Mouse (Mus musculus) intestine, postnatal 0 days (tissue): ENCODE measurements around the gene Srrt. TPM values are rescaled to one million over a fixed set of nuclear protein-coding genes. Genes with fewer than 3 reads are reported as not detected.

ENCODE experiments used
- ATAC-seq: fragments of 200-750 bp; cut with Nextera tagmentation; 2 replicates; pipeline ENCODE4 v1.8.0; 2017; ENCODE audit warnings: mild to moderate bottlenecking, moderate TSS enrichment, moderate library complexity
- H3K27ac ChIP-seq: fragments of 300-500 bp; sonication (generic); 2 replicates; pipeline ENCODE4 v1.5.1; 2014; ENCODE audit warnings: mild to moderate bottlenecking, low read depth, low read length, moderate library complexity
- H3K27me3 ChIP-seq: fragments of 300-500 bp; sonication (generic); replicated peaks from 2 replicates; pipeline ENCODE4 v1.6.1; 2014; ENCODE audit warnings: low read length, mixed read lengths; ENCODE audit not compliant: control insufficient read depth, insufficient read depth
- H3K36me3 ChIP-seq: fragments of 300-500 bp; sonication (generic); 2 replicates; pipeline ENCODE4 v1.6.1; 2014; ENCODE audit warnings: mild to moderate bottlenecking, moderate library complexity; ENCODE audit not compliant: control insufficient read depth, insufficient read depth
- H3K4me1 ChIP-seq: fragments of 300-500 bp; sonication (generic); replicated peaks from 2 replicates; pipeline ENCODE4 v1.6.1; 2014; ENCODE audit warnings: antibody characterized with exemption, low read length, mixed read lengths; ENCODE audit not compliant: control insufficient read depth, insufficient read depth
- H3K4me2 ChIP-seq: fragments of 300-500 bp; sonication (generic); replicated peaks from 2 replicates; pipeline ENCODE4 v1.6.1; 2014; ENCODE audit warnings: low read depth, mild to moderate bottlenecking, moderate library complexity
- H3K4me3 ChIP-seq: fragments of 300-500 bp; sonication (generic); 2 replicates; pipeline ENCODE4 v1.5.1; 2014; ENCODE audit warnings: low read depth, low read length
- H3K9ac ChIP-seq: fragments of 300-500 bp; sonication (generic); 2 replicates; pipeline ENCODE4 v1.6.1; 2014; ENCODE audit warnings: mild to moderate bottlenecking, low read depth, low read length
- H3K9me3 ChIP-seq: fragments of 300-500 bp; sonication (generic); 2 replicates; pipeline ENCODE4 v1.6.1; 2016; ENCODE audit warnings: mixed run types; ENCODE audit not compliant: control insufficient read depth
- CTCF ChIP-seq: sonication (generic); IDR thresholded peaks from 2 replicates; pipeline ENCODE4 v1.5.1; 2016; ENCODE audit warnings: low read depth, mild to moderate bottlenecking, control low read depth, antibody characterized with exemption, moderate library complexity
- WGBS: fragments of 180-500 bp; shearing (Covaris S2); extraction: QIAGEN DNeasy Blood & Tissue Kit; methylation state at CpG from one replicate; pipeline ENCODE4 v1.1.7; 2014; 5-methylcytosine and 5-hydroxymethylcytosine counted together
- polyA plus RNA-seq: library from polyadenylated mRNA; unstranded; fragments of >200 nt; fragmentation: Nextera tagmentation; extraction: Ambion mirVana; gene quantifications from 2 replicates; pipeline ENCODE4 v1.2.1, GENCODE M21; 2015

Srrt gene
- polyA plus RNA-seq, 1 experiment from 2014 or later, result 31.3 TPM

DNA sequence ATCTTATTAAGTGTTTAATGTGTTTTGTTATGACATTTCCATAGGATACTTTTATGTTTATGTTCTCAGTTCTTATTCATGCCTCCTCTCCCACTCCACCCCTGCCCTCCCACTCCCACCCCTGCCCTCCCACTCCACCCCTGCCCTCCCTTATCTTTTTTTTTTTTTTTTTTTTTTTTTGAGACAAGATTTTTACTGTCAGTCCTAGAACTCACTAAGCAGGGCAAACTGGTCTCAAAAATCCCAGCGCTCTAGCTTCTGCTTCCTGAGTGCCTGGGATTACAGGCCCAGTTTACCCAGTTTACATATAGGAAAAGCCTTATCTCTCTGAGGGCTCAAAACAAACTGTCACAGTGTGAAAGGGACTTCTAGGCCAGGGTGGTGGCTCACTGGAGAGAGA lies 38.9 kb upstream of the Srrt start:
- Histone ChIP-seq H3K4me1 (peaks cover 9% of the 10 kb centered on the region; the same call in 1 of the 2 replicates), H3K27me3 (no peaks in the 10 kb centered on the region), H3K9me3 (no peaks in the 10 kb centered on the region), H3K4me3 (no peak overlapping the region), H3K27ac (peak overlapping the region; percentile 71), H3K36me3 (no peaks in the 10 kb centered on the region), H3K9ac (no peak overlapping the region), H3K4me2 (peak overlapping the region; percentile 49)
- TF ChIP-seq CTCF, result no peak
- 33% methylated on average over 1 of the region's 1 CpGs for WGBS
- no peak for ATAC-seq

DNA sequence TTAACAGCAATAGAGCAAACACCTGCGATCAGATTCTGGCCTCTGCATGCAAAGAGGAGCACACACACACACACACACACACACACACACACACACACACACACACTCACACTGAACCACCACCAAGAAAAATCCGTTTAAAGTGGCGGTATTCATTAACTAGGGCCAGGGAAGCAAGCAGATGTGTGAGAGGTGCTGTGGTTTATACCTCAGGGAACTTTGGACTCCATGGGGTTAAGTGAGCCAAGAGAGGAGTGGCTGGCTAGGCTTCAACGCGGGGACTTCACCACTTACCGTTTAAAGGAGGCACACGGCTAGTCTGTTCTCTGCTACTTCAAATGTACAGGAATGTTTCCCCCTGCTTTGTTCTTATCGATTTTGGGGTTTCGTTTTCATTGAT lies 38.3 kb upstream of the Srrt start:
- H3K4me1 ChIP-seq, result peaks cover 9% of the 10 kb centered on the region; the same call in 1 of the 2 replicates
- no peak for TF ChIP-seq CTCF
- H3K4me3 ChIP-seq, result no peak overlapping the region
- no peaks in the 10 kb centered on the region for H3K27me3 ChIP-seq
- H3K27ac ChIP-seq, result peak overlapping the region; percentile 71
- peak overlapping the region; percentile 49 for H3K4me2 ChIP-seq
- H3K36me3 ChIP-seq, result no peaks in the 10 kb centered on the region
- ATAC-seq, result peak; percentile 81
- WGBS, result 9% methylated on average over 9 of the region's 9 CpGs
- no peak overlapping the region for H3K9ac ChIP-seq
- H3K9me3 ChIP-seq, result no peaks in the 10 kb centered on the region

DNA sequence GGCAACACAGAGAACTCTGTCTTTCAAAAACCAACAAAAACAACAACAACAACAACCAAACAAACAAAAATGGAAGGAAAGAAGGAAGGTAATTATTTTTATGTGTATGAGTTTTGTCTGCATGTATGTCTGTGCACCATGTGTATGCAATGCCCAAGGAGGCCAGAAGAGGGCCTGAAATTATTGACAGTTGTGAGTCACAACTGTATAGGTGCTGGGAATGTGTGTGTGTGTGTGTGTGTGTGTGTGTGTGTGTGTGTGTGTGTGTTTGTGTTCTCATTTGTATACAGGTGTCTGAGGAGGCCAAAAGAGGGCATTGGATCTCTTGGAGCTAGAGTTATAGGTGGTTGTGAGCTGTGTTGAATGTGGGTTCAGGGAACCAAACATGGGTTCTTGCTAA lies 36.4 kb upstream of the Srrt start:
- Histone ChIP-seq H3K4me2 (no peak overlapping the region), H3K9ac (no peak overlapping the region), H3K4me3 (no peak overlapping the region), H3K27ac (peak overlapping the region; percentile 15; the same call in 1 of the 2 replicates), H3K36me3 (no peaks in the 10 kb centered on the region), H3K9me3 (no peaks in the 10 kb centered on the region), H3K27me3 (no peaks in the 10 kb centered on the region), H3K4me1 (peaks cover 6% of the 10 kb centered on the region; the same call in 1 of the 2 replicates)
- TF ChIP-seq CTCF, result peak; percentile 51
- ATAC-seq, result no peak

DNA sequence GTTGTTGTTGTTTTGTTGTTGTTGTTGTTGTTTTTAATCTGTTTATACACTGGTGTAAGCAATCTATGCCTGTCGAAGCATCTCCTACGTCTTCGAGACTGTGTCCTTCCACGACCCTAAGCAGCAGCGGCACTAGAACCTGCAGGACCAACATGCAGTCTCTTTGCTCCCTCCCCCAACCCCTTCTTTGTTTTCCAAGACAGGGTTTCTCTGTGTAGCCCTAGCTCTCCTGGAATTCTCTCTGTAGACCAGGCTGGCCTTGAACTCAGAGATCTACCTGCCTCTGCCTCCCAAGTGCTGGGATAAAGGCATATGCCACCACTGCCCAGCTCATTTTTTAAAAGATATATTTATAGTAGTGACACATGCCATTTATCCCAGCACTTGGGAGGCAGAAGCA lies 35.9 kb upstream of the Srrt start:
- Histone ChIP-seq H3K4me3 (no peak overlapping the region), H3K27me3 (no peaks in the 10 kb centered on the region), H3K9me3 (no peaks in the 10 kb centered on the region), H3K27ac (no peak overlapping the region), H3K4me2 (no peak overlapping the region), H3K36me3 (no peaks in the 10 kb centered on the region), H3K9ac (no peak overlapping the region), H3K4me1 (peaks cover 6% of the 10 kb centered on the region; the same call in 1 of the 2 replicates)
- ATAC-seq, result no peak
- TF ChIP-seq CTCF, result no peak
- WGBS, result 93% methylated on average over 5 of the region's 5 CpGs

DNA sequence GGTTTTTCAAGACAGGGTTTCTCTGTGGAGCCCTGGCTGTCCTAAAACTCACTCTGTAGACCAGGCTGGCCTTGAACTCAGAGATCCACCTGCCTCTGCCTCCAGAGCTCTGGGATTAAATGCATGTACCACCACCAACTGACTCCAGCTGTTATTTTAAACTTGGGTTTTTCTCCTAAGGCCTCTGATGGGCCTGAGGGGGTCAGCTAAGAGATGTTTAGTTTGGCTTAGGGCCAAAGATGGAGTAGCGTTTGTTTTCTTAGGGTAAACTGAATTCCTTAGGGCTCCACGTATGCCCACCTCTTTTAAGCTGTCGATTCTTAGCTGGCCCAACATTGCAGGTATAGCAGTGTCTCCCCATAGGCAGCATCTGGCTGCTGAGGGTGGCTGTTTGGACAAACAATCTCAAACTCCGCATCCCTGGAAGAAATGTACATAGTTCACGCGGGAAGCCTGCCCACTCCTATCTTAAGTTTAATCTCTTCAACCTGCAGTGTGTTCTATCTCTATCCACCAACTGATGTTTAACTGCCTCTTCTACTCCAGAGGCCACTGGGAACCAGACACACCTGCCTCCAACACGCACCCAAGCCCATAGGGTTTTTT lies 35.0 kb upstream of the Srrt start:
- Histone ChIP-seq H3K36me3 (no peaks in the 10 kb centered on the region), H3K4me3 (no peak overlapping the region), H3K4me2 (no peak overlapping the region), H3K9me3 (no peaks in the 10 kb centered on the region), H3K9ac (no peak overlapping the region), H3K27me3 (no peaks in the 10 kb centered on the region), H3K4me1 (0 out of 2 replicates have a peak, but pooled peaks cover 3% of the 10 kb centered on the region), H3K27ac (no peak overlapping the region)
- WGBS, result 30% methylated on average over 7 of the region's 7 CpGs
- no peak for TF ChIP-seq CTCF
- ATAC-seq, result no peak

DNA sequence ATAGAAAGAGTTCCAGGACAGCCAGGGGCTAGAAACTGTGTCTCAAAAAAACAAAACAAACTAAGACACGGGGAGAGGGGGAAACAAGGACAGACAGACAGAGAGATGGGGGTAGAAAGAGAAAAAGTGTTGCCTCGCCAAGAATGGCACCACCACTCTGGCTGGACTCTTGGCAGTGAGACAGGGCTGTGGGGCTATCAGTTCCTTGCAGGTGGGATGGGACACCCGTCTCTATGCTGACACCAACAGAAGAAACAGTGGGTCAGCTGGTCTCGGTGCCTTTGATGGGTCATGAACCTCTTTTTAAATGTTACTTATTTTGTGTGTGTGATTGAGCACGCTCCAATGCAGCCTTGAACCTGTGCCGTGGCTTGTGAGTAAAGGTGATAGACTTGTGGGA lies 32.7 kb upstream of the Srrt start:
- Histone ChIP-seq H3K4me3 (no peak overlapping the region), H3K9ac (no peak overlapping the region), H3K36me3 (no peaks in the 10 kb centered on the region), H3K9me3 (no peaks in the 10 kb centered on the region), H3K27ac (no peak overlapping the region), H3K4me1 (no peaks in the 10 kb centered on the region), H3K27me3 (no peaks in the 10 kb centered on the region), H3K4me2 (no peak overlapping the region)
- 79% methylated on average over 6 of the region's 6 CpGs for WGBS
- ATAC-seq, result no peak
- TF ChIP-seq CTCF, result no peak
